Mouse (Mus musculus) liver, embryonic 14.5 days (tissue): ENCODE measurements around the gene Clcnkb. TPM values are rescaled to one million over a fixed set of nuclear protein-coding genes. Genes with fewer than 3 reads are reported as not detected.

Experiments used
- ATAC-seq: fragments of 200-750 bp; cut with Nextera tagmentation; 2 replicates; pipeline ENCODE4 v1.8.0; 2017; ENCODE audit warnings: moderate number of reproducible peaks, mild to moderate bottlenecking, moderate library complexity; ENCODE audit not compliant: insufficient read depth
- DNase-seq, 3 experiments: peaks; one replicate each; pipeline ENCODE4 v3.0.0-alpha.2; 2012 to 2013; ENCODE audit warnings: low read depth in 3 of 3, low spot score in 3 of 3
- H3K27ac ChIP-seq: fragments of 300-500 bp; sonication (generic); 2 replicates; pipeline ENCODE4 v1.5.1; 2014; ENCODE audit warnings: moderate library complexity, mild to moderate bottlenecking, control low read depth, inconsistent platforms
- H3K27me3 ChIP-seq: fragments of 300-500 bp; sonication (generic); 2 replicates; pipeline ENCODE4 v1.6.1; 2014; ENCODE audit warnings: mild to moderate bottlenecking, low read length, moderate library complexity; ENCODE audit not compliant: control insufficient read depth, insufficient read depth
- H3K36me3 ChIP-seq: fragments of 300-500 bp; sonication (generic); replicated peaks from 2 replicates; pipeline ENCODE4 v1.6.1; 2014; ENCODE audit warnings: low read depth; ENCODE audit not compliant: control insufficient read depth, insufficient read depth
- H3K4me1 ChIP-seq, 2 experiments: fragments of 200-500 bp in 1 of 2; fragments of 300-500 bp in 1 of 2; sonication (generic) in 1 of 2; replicated peaks; 2 replicates each; pipeline ENCODE4 v1.6.1; 2012 to 2014; ENCODE audit warnings: antibody characterized with exemption in 1 of 2, inconsistent platforms in 1 of 2, low read length in 1 of 2; ENCODE audit not compliant: control insufficient read depth in 2 of 2, insufficient read depth in 2 of 2
- H3K4me2 ChIP-seq: fragments of 300-500 bp; sonication (generic); 2 replicates; pipeline ENCODE4 v1.6.1; 2014; ENCODE audit warnings: low read depth, mild to moderate bottlenecking, control low read depth, moderate library complexity
- H3K4me3 ChIP-seq, 2 experiments: fragments of 200-500 bp in 1 of 2; fragments of 300-500 bp in 1 of 2; sonication (generic) in 1 of 2; 2 replicates each; pipeline ENCODE4 v1.5.1; 2012 to 2014; ENCODE audit warnings: low read depth in 2 of 2, low read length in 2 of 2, mild to moderate bottlenecking in 2 of 2, control low read depth in 1 of 2, inconsistent platforms in 1 of 2, moderate library complexity in 1 of 2; ENCODE audit not compliant: insufficient read depth in 1 of 2
- H3K9ac ChIP-seq: fragments of 300-500 bp; sonication (generic); replicated peaks from 2 replicates; pipeline ENCODE4 v1.6.1; 2014; ENCODE audit warnings: mild to moderate bottlenecking, control low read depth, moderate library complexity
- H3K9me3 ChIP-seq: fragments of 300-500 bp; sonication (generic); 2 replicates; pipeline ENCODE4 v1.6.1; 2016; ENCODE audit warnings: low read length, mixed read lengths; ENCODE audit not compliant: control insufficient read depth
- CTCF ChIP-seq: IDR thresholded peaks from 2 replicates; pipeline ENCODE4 v1.5.1; 2016; ENCODE audit warnings: antibody characterized with exemption, low read depth, control low read depth
- EP300 ChIP-seq: IDR thresholded peaks from 2 replicates; pipeline ENCODE4 v1.6.1; 2016; ENCODE audit warnings: antibody characterized with exemption, low read depth
- WGBS: fragments of 180-500 bp; shearing (Covaris S2); extraction: QIAGEN DNeasy Blood & Tissue Kit; methylation state at CpG from one replicate; pipeline ENCODE4 v1.1.7; 2014; ENCODE audit not compliant: insufficient replicate concordance; 5-methylcytosine and 5-hydroxymethylcytosine counted together
- polyA plus RNA-seq, 2 experiments: library from polyadenylated mRNA; depleted of rRNA in 1 of 2; stranded (reverse) in 1 of 2; unstranded in 1 of 2; fragments of >200 nt; fragmentation: Nextera tagmentation in 1 of 2; extraction: Ambion mirVana in 1 of 2; gene quantifications; 2 replicates each; pipeline versions ENCODE4 v1.2.1 to v1.2.3; 2012 to 2014

The Clcnkb gene
- polyA plus RNA-seq, 2 experiments, result not detected

- Histone ChIP-seq H3K9me3 (no peaks in the 10 kb centered on the region), H3K4me1 (0 out of 4 replicates have a peak, but pooled peaks cover 0 to 3% of the 10 kb centered on the region in 2 experiments), H3K36me3 (no peaks in the 10 kb centered on the region), H3K4me3 (no peak overlapping the region), H3K4me2 (no peak overlapping the region), H3K9ac (no peak overlapping the region), H3K27me3 (no peaks in the 10 kb centered on the region; the same call in none of the 2 replicates), H3K27ac (no peak overlapping the region)
- 29% methylated on average over 7 of the region's 7 CpGs for WGBS
- DNase-seq (peak; percentile 19 to 34 (median 26)), ATAC-seq (no peak)
- TF ChIP-seq CTCF, result peak; percentile 70
- no peak for TF ChIP-seq EP300
These were observed 55.0 kb downstream of the Clcnkb start for GRCm38 (mm10) chr4:141360846-141361245.

GRCm38 (mm10) chr4:141359222-141359621, 56.6 kb downstream of the Clcnkb start:
- no peak for DNase-seq
- no peak overlapping the region for H3K4me3 ChIP-seq
- H3K9me3 ChIP-seq, result no peaks in the 10 kb centered on the region; the same call in 1 of the 2 replicates
- no peaks in the 10 kb centered on the region; the same call in 1 of the 2 replicates for H3K27me3 ChIP-seq
- WGBS, result 69% methylated on average over 6 of the region's 6 CpGs
- no peak overlapping the region for H3K27ac ChIP-seq
- no peaks in the 10 kb centered on the region for H3K36me3 ChIP-seq
- no peak overlapping the region for H3K9ac ChIP-seq
- 0 out of 4 replicates have a peak, but pooled peaks cover 0 to 3% of the 10 kb centered on the region in 2 experiments for H3K4me1 ChIP-seq
- TF ChIP-seq EP300, result no peak
- TF ChIP-seq CTCF, result no peak
- H3K4me2 ChIP-seq, result no peak overlapping the region
- no peak for ATAC-seq

GRCm38 (mm10) chr4:141357811-141358210, 58.0 kb downstream of the Clcnkb start:
- DNase-seq, result no peak
- Histone ChIP-seq H3K27ac (no peak overlapping the region), H3K9ac (no peak overlapping the region), H3K4me1 (no peaks in the 10 kb centered on the region), H3K4me3 (no peak overlapping the region), H3K9me3 (no peaks in the 10 kb centered on the region; the same call in 1 of the 2 replicates), H3K27me3 (no peaks in the 10 kb centered on the region), H3K4me2 (no peak overlapping the region), H3K36me3 (no peaks in the 10 kb centered on the region)
- TF ChIP-seq EP300, result no peak
- no peak for TF ChIP-seq CTCF
- no peak for ATAC-seq

Other genes starting within 250 kb of the Clcnkb start
- 0.78 and 0.87 TPM in 2 replicates for gene Rsg1, start 202.1 kb downstream of the Clcnkb start, polyA plus RNA-seq (2012; rRNA removed)
- gene Rsg1, start 202.1 kb downstream of the Clcnkb start, polyA plus RNA-seq (2014; fragmentation: Nextera tagmentation; extraction: Ambion mirVana), result 0.56 and 1.2 TPM in 2 replicates
- gene Arhgef19, start 176.5 kb downstream of the Clcnkb start, polyA plus RNA-seq (2012; rRNA removed), result 0.88 and 0.92 TPM in 2 replicates
- gene Arhgef19, start 176.5 kb downstream of the Clcnkb start, polyA plus RNA-seq (2014; fragmentation: Nextera tagmentation; extraction: Ambion mirVana), result 0.57 and 0.72 TPM in 2 replicates
- gene Epha2, start 114.8 kb downstream of the Clcnkb start, polyA plus RNA-seq (2012; rRNA removed), result 1.6 TPM in 2 replicates
- 0.29 and 0.45 TPM in 2 replicates for gene Epha2, start 114.8 kb downstream of the Clcnkb start, polyA plus RNA-seq (2014; fragmentation: Nextera tagmentation; extraction: Ambion mirVana)
- gene Fam131c, start 47.8 kb downstream of the Clcnkb start, polyA plus RNA-seq (2012; rRNA removed), result 0.03 and 0.09 TPM in 2 replicates
- 0.09 TPM in 1 of 2 replicates, not detected in the other for gene Fam131c, start 47.8 kb downstream of the Clcnkb start, polyA plus RNA-seq (2014; fragmentation: Nextera tagmentation; extraction: Ambion mirVana)
- not detected in 2 replicates for gene Clcnka, start 17.3 kb downstream of the Clcnkb start, polyA plus RNA-seq (2012; rRNA removed)
- gene Clcnka, start 17.3 kb downstream of the Clcnkb start, polyA plus RNA-seq (2014; fragmentation: Nextera tagmentation; extraction: Ambion mirVana), result not detected in 2 replicates
- 0.06 and 0.11 TPM in 2 replicates for gene Hspb7, start 4.8 kb upstream of the Clcnkb start, polyA plus RNA-seq (2012; rRNA removed)
- gene Hspb7, start 4.8 kb upstream of the Clcnkb start, polyA plus RNA-seq (2014; fragmentation: Nextera tagmentation; extraction: Ambion mirVana), result not detected in 2 replicates
- gene Srarp, start 20.1 kb upstream of the Clcnkb start, polyA plus RNA-seq (2012; rRNA removed), result not detected in 2 replicates
- not detected in 2 replicates for gene Srarp, start 20.1 kb upstream of the Clcnkb start, polyA plus RNA-seq (2014; fragmentation: Nextera tagmentation; extraction: Ambion mirVana)
- 8.7 and 9.1 TPM in 2 replicates for gene Zbtb17, start 28.6 kb upstream of the Clcnkb start, polyA plus RNA-seq (2012; rRNA removed)
- gene Zbtb17, start 28.6 kb upstream of the Clcnkb start, polyA plus RNA-seq (2014; fragmentation: Nextera tagmentation; extraction: Ambion mirVana), result 5.1 and 7.1 TPM in 2 replicates
- gene Spen, start 122.6 kb upstream of the Clcnkb start, polyA plus RNA-seq (2012; rRNA removed), result 2.5 and 4.0 TPM in 2 replicates
- gene Spen, start 122.6 kb upstream of the Clcnkb start, polyA plus RNA-seq (2014; fragmentation: Nextera tagmentation; extraction: Ambion mirVana), result 3.4 and 3.8 TPM in 2 replicates
- 1.1 and 2.0 TPM in 2 replicates for gene Fblim1, start 190.1 kb upstream of the Clcnkb start, polyA plus RNA-seq (2012; rRNA removed)
- 0.77 and 0.95 TPM in 2 replicates for gene Fblim1, start 190.1 kb upstream of the Clcnkb start, polyA plus RNA-seq (2014; fragmentation: Nextera tagmentation; extraction: Ambion mirVana)
- gene Tmem82, start 202.6 kb upstream of the Clcnkb start, polyA plus RNA-seq (2012; rRNA removed), result 2.1 and 2.6 TPM in 2 replicates
- gene Tmem82, start 202.6 kb upstream of the Clcnkb start, polyA plus RNA-seq (2014; fragmentation: Nextera tagmentation; extraction: Ambion mirVana), result 2.2 and 2.7 TPM in 2 replicates
- gene Slc25a34, start 207.8 kb upstream of the Clcnkb start, polyA plus RNA-seq (2012; rRNA removed), result 0.03 TPM in 2 replicates
- gene Slc25a34, start 207.8 kb upstream of the Clcnkb start, polyA plus RNA-seq (2014; fragmentation: Nextera tagmentation; extraction: Ambion mirVana), result not detected in 2 replicates
- 4.2 and 4.5 TPM in 2 replicates for gene Plekhm2, start 248.9 kb upstream of the Clcnkb start, polyA plus RNA-seq (2012; rRNA removed)
- gene Plekhm2, start 248.9 kb upstream of the Clcnkb start, polyA plus RNA-seq (2014; fragmentation: Nextera tagmentation; extraction: Ambion mirVana), result 0.33 and 0.49 TPM in 2 replicates